Mouse (Mus musculus) spleen, adult 2 months (tissue): ENCODE data around the gene Map1b. TPM values are rescaled to one million over a fixed set of nuclear protein-coding genes. Genes with fewer than 3 reads are reported as not detected.

Source experiments
- DNase-seq, 2 experiments: peaks; one replicate each; pipeline versions ENCODE4 v3.0.0 to v3.0.0-alpha.2; 2012 to 2021; ENCODE audit warnings: low spot score in 2 of 2, low read depth in 1 of 2
- H3K27ac ChIP-seq: fragments of 200-500 bp; 2 replicates; pipeline ENCODE4 v1.5.1; 2012; ENCODE audit warnings: low read length, inconsistent platforms; ENCODE audit not compliant: insufficient read depth
- H3K27me3 ChIP-seq: fragments of 200-500 bp; 2 replicates; pipeline ENCODE4 v1.6.1; 2012; ENCODE audit warnings: mild to moderate bottlenecking, moderate library complexity, low read length, inconsistent platforms; ENCODE audit not compliant: control insufficient read depth, insufficient read depth
- H3K36me3 ChIP-seq: fragments of 200-500 bp; 2 replicates; pipeline ENCODE4 v1.6.1; 2012; ENCODE audit warnings: mild to moderate bottlenecking, low read length, inconsistent platforms; ENCODE audit not compliant: control insufficient read depth, insufficient read depth
- H3K4me1 ChIP-seq: fragments of 200-500 bp; 2 replicates; pipeline ENCODE4 v1.6.1; 2011; ENCODE audit warnings: inconsistent platforms; ENCODE audit not compliant: control insufficient read depth, insufficient read depth, insufficient read length
- H3K4me3 ChIP-seq: fragments of 200-500 bp; 2 replicates; pipeline ENCODE4 v1.5.1; 2011; ENCODE audit warnings: mild to moderate bottlenecking, inconsistent platforms; ENCODE audit not compliant: insufficient read depth, insufficient read length; ENCODE audit errors: extremely low read depth
- CTCF ChIP-seq: fragments of 200-500 bp; IDR thresholded peaks from 2 replicates; pipeline ENCODE4 v1.5.1; 2011; ENCODE audit warnings: mild to moderate bottlenecking, inconsistent platforms; ENCODE audit not compliant: insufficient read depth, insufficient read length, insufficient replicate concordance; ENCODE audit errors: extremely low read depth
- POLR2A ChIP-seq: fragments of 200-500 bp; IDR thresholded peaks from 2 replicates; pipeline ENCODE4 v1.6.1; 2011; ENCODE audit warnings: low read depth, low read length, inconsistent platforms
- WGBS: fragments of 180-500 bp; shearing (Covaris S2); methylation state at CpG from one replicate; pipeline ENCODE4 v1.1.7; 2018; 5-methylcytosine and 5-hydroxymethylcytosine counted together
- polyA plus RNA-seq: library from polyadenylated mRNA; depleted of rRNA; stranded (reverse); fragments of >200 nt; gene quantifications from 2 replicates; pipeline ENCODE4 v1.2.3, GENCODE M21; 2012; rRNA removed

Map1b gene
- 0.35 and 0.36 TPM in 2 replicates for polyA plus RNA-seq

DNA sequence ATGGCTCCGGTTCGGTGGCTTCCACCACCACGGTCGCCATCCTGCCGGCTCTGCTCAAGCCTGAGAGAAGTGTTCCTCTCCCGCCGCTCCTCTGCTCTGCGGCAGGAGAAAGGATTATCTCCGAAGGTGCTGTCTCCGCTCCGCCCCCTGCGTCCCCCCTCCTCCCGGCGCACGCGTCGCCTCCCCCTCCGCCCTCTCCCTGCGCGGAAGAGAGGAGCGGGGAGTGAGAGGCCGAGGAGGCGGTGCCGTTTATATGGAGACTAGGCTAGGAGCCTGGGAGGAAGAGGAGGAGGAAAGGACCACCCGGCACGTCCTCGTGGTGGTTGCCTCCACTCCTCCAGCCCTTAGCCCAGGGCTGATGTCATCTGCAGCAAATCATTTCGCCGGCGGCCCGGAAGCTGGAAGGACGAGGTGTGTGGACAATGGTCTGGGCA, at the start of gene Map1b:
Map1b (minus strand) TSS at position 93 of the 434 bp plus-strand sequence.
- Histone ChIP-seq H3K27me3 (peaks cover 14% of the 10 kb centered on the region), H3K27ac (no peak within 1 kb of the TSS), H3K36me3 (no peaks in the 10 kb centered on the region), H3K4me3 (peak within 1 kb of the TSS; percentile 39; the same call in 1 of the 2 replicates), H3K4me1 (peaks cover 2% of the 10 kb centered on the region)
- WGBS: 2% methylated on average over 29 of the region's 32 CpGs
- DNase-seq: no peak
- TF ChIP-seq CTCF (no peak), POLR2A (no peak)

DNA sequence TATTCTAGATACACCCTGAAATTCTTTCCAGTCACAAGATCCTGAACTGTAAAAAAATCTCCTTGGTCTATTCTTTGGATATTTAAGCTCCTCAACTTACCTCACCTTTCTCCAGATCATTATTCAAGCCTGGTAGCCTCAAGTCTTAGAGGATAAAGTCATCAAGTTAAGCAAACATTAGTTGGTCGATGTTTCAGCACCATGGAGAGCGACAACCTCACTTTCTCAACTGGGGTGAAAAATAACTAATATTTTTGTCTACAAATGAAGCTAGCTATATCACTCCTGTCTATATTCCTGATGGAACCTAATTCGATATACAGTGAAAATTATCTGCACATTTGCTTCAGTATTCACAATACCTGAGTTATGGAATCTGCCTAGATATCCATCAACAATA, 48.0 kb upstream of the Map1b start:
- TF ChIP-seq POLR2A (no peak), CTCF (no peak)
- no peak for DNase-seq
- no peaks in the 10 kb centered on the region for H3K36me3 ChIP-seq
- 28% methylated on average over 3 of the region's 3 CpGs for WGBS
- no peaks in the 10 kb centered on the region for H3K4me1 ChIP-seq
- H3K27me3 ChIP-seq: no peaks in the 10 kb centered on the region
- no peak overlapping the region for H3K4me3 ChIP-seq
- H3K27ac ChIP-seq: no peak overlapping the region

DNA sequence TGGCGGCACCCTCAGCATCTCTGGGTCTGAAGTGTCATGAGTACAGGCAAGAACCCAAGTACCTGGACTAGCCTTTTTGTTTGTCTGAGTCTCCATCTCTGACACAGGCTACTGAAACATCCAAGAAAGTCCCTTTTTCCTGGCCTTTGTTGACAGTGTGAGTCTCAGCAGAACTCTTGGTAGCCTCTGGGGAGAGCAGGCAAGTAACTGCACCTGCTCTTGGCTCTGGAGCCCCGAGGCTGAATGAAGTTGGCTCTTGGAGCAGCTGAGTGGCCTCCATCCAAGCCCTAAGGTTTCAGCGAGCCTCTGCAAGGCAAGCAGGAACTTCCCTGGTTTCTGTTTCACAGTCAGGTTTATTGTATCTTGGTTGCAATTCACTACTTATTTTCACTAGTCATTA, 46.7 kb upstream of the Map1b start:
- Histone ChIP-seq H3K4me1 (no peaks in the 10 kb centered on the region), H3K27me3 (no peaks in the 10 kb centered on the region), H3K4me3 (no peak overlapping the region), H3K36me3 (no peaks in the 10 kb centered on the region), H3K27ac (no peak overlapping the region)
- TF ChIP-seq CTCF (no peak), POLR2A (no peak)
- DNase-seq: no peak
- WGBS: 54% methylated on average over 3 of the region's 3 CpGs

DNA sequence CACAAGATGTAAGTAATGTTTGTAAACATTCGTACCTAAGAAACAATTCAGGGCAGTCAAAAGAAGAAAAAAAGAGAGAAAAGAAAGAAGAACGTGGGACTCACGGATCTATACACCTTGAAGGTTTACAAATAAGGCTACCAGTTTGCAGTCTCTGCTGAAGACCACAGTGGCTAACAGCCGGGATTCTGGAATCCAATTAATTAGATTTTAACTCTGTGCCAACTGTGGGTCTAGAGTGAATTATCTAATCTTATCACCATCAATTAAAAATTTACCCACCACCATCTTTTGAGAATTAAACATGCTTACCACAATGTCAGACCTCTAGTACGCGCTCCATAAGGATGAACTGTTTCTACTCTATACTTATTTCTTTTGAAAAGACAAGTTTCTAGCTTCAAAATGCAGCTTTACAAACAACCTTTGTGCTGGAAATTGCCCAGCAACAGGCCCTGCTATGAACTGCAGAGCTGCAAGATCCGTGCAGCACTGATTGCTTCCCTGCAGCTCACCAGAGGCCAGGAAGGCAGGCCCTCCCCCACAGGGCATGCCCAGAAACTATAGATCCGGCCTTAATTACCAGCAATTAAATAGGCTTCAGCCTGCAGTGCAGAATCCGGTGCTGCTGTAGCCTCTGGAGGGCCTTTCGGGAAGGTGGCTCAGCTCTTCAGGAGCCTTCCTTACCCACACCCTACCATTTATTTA, 45.7 kb upstream of the Map1b start:
- Histone ChIP-seq H3K4me1 (no peaks in the 10 kb centered on the region), H3K4me3 (no peak overlapping the region), H3K27me3 (no peaks in the 10 kb centered on the region), H3K27ac (no peak overlapping the region), H3K36me3 (no peaks in the 10 kb centered on the region)
- no peak for DNase-seq
- 61% methylated on average over 10 of the region's 10 CpGs for WGBS
- no peak for TF ChIP-seq POLR2A
- TF ChIP-seq CTCF: no peak

DNA sequence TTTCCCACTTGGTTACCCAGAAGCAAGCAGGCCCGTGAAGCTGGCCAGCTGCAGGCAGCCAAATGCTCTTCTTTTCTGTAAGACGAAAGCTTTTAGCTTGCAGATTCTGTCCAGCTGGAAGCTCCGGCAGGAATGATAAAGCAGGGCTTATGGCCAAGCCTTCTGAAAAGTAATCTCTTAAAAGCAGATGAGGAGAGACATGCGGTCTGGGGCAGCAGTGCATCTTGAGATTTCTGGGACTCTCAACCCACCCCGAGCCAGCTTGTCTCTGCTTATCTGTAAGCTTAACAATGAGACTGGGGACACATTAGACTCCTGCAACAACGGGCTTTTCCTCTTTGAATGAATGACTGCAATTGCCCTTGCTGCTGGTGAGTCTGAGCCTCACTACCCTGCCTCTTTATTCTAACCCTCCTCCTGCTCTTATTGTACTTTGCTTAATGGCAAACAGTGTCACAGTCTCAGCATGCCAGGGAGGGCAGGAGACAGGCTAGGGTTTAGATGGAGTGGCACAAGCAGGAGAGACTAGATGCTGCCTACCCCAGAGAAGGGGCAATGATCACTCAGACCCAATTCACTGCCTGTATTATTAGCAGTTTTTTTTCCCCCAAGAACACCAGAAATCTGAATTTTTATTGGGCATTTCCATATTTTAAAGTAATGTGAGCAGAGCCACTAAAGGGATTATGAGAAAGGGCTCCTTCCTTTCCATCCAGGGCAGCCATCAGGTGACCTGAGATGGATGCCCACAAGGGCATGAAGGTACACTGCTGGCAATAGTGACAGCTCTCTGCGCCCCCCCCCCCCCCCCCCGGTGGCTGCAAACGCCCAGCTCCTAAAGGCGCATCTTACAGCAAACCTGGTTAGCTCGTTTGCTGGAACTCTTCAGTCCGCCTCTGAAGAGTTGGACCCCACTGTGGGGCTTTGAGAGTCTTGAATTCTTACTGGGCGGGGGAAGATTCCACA, 44.6 kb upstream of the Map1b start:
- TF ChIP-seq CTCF: no peak
- TF ChIP-seq POLR2A: no peak

DNA sequence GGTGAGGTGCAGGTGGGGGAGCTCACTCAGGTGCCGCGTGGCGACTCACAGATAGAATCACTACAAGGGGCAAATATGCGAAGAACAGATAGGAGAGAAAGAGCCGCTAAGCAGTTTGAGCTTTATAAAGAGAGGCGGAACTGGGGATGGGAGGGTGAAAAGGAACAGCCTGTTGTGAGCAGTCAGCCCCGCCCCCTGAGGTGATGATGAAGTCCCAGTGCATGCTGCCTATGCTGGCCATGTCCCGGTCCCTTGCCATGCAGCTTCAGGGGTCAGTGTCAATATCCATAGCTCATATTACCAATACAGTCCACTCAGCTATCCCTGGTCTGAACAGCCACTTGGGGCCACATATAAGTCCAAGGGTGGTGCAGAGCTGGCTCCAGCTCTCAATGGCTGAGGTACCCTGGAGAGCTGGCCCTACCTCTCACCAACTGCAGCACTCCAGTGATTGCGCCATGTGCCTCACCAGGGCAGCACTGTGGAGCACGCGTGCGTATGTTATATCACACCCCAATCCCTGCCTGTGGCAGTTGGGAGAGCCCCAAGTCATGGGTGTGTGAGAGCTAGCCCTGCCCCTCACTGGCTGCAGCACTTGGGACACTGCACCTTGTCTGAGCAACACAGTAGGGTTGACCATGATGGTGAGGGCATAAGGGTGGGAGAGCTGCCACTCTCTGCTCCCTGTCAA, 42.0 kb upstream of the Map1b start:
- Histone ChIP-seq H3K4me3 (no peak overlapping the region), H3K27ac (no peak overlapping the region), H3K4me1 (no peaks in the 10 kb centered on the region), H3K27me3 (no peaks in the 10 kb centered on the region), H3K36me3 (no peaks in the 10 kb centered on the region)
- DNase-seq: no peak
- WGBS: 75% methylated on average over 12 of the region's 12 CpGs
- TF ChIP-seq CTCF (no peak), POLR2A (no peak)

More for the DNA sequence above, 44.6 kb upstream of the Map1b start:
- Histone ChIP-seq H3K36me3 (no peaks in the 10 kb centered on the region), H3K4me3 (no peak overlapping the region), H3K4me1 (no peaks in the 10 kb centered on the region), H3K27me3 (no peaks in the 10 kb centered on the region), H3K27ac (no peak overlapping the region)
- DNase-seq: no peak
- 69% methylated on average over 13 of the region's 13 CpGs for WGBS

DNA sequence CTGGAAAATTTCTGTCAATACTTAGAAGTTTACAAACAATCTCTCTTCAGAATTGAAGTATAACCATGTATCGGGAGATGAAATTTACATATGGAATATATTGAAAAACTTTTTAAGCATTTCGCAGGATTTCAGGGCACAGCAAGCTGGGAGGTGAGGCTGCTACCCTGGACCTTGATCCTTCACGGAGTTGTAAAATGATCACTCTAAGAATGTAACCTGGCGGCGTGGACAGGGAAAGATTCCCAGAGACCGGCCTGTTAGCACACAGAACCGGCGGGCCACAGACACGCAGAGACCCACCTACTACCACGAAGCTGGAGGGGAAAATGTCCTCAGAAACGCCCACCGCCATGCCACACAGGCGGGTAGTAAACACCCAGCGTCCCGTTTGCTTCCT, 41.5 kb upstream of the Map1b start:
- 70% methylated on average over 15 of the region's 15 CpGs for WGBS
- TF ChIP-seq CTCF (no peak), POLR2A (no peak)
- Histone ChIP-seq H3K4me1 (no peaks in the 10 kb centered on the region), H3K36me3 (no peaks in the 10 kb centered on the region), H3K27me3 (no peaks in the 10 kb centered on the region), H3K27ac (no peak overlapping the region), H3K4me3 (no peak overlapping the region)
- DNase-seq: no peak
